Mouse (Mus musculus) bone marrow, adult 2 months (tissue): ENCODE measurements around the gene Nabp1.

Source experiments
- CTCF ChIP-seq: fragments of 200-500 bp; IDR thresholded peaks from 2 replicates; pipeline ENCODE4 v1.5.1; 2011; ENCODE audit warnings: low read length, control low read depth; ENCODE audit not compliant: control insufficient read depth, insufficient read depth
- POLR2A ChIP-seq: fragments of 200-500 bp; IDR thresholded peaks from 2 replicates; pipeline ENCODE4 v1.6.1; 2011; ENCODE audit warnings: low read depth, mild to moderate bottlenecking, control low read depth, low read length, borderline replicate concordance; ENCODE audit not compliant: control insufficient read depth

DNA sequence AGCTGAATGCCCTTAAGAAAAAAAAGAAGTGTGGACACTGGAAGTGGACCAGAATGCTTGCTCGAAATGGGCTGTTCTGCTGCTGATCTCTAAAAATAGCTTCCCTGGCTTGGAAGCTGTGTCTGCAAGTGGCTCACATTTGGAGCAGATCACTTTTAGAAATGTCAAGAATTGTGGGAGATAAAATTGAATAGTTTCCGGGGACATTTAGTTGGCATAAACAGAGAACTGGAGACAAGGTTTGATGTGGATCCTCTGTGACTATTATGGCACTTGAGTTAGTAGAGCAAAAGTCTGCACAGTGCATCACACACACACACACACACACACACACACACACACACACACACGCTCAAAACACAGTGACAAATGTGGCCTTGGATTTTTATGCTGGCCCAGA is 36.8 kb upstream of the Nabp1 start:
- TF ChIP-seq POLR2A (no peak), CTCF (no peak)
